Mouse (Mus musculus): ENCODE data around the gene Tmem185a.
"Not testable (repeated sequence)": the region's sequence is repeated elsewhere in the genome, so short reads cannot be mapped to it uniquely, and the experiment has no call there.

The Tmem185a gene

GRCm38 (mm10) chrX:70476792-70477776, at the start of gene Tmem185a:
TSS of gene Tmem185a (minus strand) at chrX:70477180.
- peak; percentile 82 to 88 for DNase-seq

DNA sequence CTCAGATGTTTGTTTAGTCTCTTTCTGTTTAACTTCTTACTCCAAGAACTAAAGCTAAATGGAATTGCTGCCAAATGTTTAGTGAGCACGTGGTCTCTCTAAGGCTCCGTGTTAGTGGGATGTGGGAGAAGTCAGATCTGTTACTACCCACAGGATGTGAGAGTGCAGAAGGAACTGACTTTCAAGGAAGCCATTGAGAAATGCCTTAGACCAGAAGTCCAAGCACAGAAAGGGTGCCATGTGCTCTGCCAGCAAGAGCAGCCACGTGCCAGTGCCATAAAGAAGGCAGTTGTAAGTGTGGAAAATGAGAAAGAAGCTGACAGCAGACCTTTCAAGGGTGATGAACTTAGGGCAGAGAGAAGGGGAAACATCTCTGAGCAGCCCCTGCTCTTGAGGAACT, 37.4 kb upstream of the Tmem185a start:
- DNase-seq: not testable (repeated sequence)

- not testable (repeated sequence) for DNase-seq
Measured at GRCm38 (mm10) chrX:70487328-70487727, 10.3 kb upstream of the Tmem185a start.

- DNase-seq: no peak
Measured at GRCm38 (mm10) chrX:70482154-70482553, 5.2 kb upstream of the Tmem185a start.

- DNase-seq: no peak
Measured at GRCm38 (mm10) chrX:70478701-70479100, 1.7 kb upstream of the Tmem185a start.

DNA sequence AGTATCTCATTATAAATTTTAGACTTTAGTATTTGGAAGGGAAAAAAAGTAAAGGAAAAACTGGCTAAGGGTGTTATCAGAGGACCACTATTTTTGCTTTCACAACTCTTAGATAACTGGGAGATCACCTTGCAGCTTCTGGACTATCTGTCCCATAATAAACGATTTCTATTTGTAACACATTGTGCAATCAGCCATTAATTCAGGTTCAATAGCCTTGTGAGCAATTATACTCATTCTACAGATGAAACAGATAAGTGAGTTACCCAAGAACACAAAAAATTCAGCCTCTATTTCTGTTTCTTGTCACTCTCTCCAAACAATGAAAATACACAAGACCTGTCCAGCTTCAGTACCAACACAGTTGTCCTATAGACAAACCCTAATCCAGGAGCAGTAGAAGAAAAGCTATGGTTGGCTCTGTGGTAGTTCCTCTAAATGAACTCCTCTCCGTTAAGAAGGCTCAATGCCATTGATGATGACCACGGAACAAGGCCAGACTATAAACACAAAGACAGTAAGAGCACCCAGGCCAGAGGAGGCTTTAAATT, 1.7 kb downstream of the Tmem185a start:
- no peak for DNase-seq

GRCm38 (mm10) chrX:70466897-70467296, 10.1 kb downstream of the Tmem185a start:
- no peak for DNase-seq

DNA sequence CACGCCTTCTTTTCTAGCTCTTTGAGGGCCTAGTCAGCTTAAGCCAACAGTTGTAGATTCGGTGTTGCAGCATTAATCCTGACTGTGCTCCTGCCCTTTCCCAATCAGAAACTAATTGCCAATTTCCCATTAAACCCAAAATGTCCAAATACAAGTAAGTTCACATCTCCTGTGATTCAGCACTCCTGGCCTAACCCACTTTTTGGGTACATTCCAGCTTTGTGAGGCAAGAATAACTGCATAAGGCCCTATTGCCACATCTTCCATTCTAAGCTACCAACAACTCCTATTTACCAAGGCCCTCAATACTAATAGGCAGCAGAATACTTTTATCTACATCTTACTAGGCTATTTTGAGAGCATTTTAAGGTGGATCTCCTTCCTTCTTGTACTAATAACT, 11.5 kb downstream of the Tmem185a start:
- DNase-seq: no peak

DNA sequence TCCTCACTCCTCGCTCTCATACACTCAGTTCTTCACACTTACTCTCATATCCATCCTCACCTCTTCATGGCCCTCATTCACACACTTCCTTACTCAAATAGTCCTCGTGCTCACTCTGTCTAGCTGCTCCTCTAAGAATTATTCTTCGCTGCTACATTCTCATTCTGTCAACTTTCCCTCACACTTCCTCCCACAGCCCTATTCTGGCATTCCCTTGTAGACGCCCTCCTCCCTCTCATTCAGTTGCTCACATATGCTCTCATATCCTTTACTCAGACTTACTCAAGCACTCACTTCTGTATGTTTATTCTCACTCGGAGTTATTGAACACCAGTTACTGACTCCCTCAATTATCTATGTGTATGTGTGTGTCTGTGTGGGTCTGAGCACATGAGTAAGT, 13.4 kb downstream of the Tmem185a start:
- no peak for DNase-seq

- DNase-seq: not testable (repeated sequence)
Measured at GRCm38 (mm10) chrX:70452359-70452758, 24.6 kb downstream of the Tmem185a start.

DNA sequence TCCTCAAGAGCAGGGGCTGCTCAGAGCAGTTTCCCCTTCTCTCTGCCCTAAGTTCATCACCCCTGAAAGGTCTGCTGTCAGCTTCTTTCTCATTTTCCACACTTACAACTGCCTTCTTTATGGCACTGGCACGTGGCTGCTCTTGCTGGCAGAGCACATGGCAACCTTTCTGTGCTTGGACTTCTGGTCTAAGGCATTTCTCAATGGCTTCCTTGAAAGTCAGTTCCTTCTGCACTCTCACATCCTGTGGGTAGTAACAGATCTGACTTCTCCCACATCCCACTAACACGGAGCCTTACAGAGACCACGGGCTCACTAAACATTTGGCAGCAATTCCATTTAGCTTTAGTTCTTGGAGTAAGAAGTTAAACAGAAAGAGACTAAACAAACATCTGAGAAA, 51.5 kb downstream of the Tmem185a start:
- not testable (repeated sequence) for DNase-seq
